Mouse (Mus musculus): ENCODE data around the gene Ccnq. TPM values are rescaled to one million over a fixed set of nuclear protein-coding genes. Genes with fewer than 3 reads are reported as not detected.

The Ccnq gene
- polyA plus RNA-seq (2015; fragmentation: Nextera tagmentation; extraction: Ambion mirVana) = 41.0 and 45.2 TPM in 2 replicates

- Histone ChIP-seq H3K9ac (peak within 1 kb of the TSS; percentile 76), H3K27me3 (no peaks in the 10 kb centered on the region), H3K36me3 (peaks cover 11% of the 10 kb centered on the region), H3K4me2 (replicated peaks) (peak within 1 kb of the TSS; percentile 90), H3K4me1 (peaks cover 6% of the 10 kb centered on the region), H3K9me3 (no peaks in the 10 kb centered on the region), H3K4me3 (peak within 1 kb of the TSS; percentile 70), H3K27ac (peak within 1 kb of the TSS; percentile 80)
- WGBS = 10% methylated on average over 59 of the region's 59 CpGs
- peak; percentile 90 for ATAC-seq (ENCODE audit: low FRiP score, low read depth)
These were observed at the start of gene Ccnq for GRCm38 (mm10) chr11:78750885-78751842. TSS of gene Ccnq (minus strand) at chr11:78751729.

GRCm38 (mm10) chr11:78801094-78801493, 49.6 kb upstream of the Ccnq start:
- no peak overlapping the region for H3K4me3 ChIP-seq
- no peaks in the 10 kb centered on the region for H3K9me3 ChIP-seq
- no peaks in the 10 kb centered on the region; the same call in 1 of the 2 replicates for H3K27me3 ChIP-seq
- no peaks in the 10 kb centered on the region for H3K36me3 ChIP-seq
- no peak overlapping the region for H3K4me2 ChIP-seq (replicated peaks)
- H3K4me1 ChIP-seq = peaks cover 11% of the 10 kb centered on the region; the same call in 1 of the 2 replicates
- no peak for ATAC-seq (ENCODE audit: low FRiP score, low read depth)
- H3K9ac ChIP-seq = no peak overlapping the region
- WGBS = 86% methylated on average over 4 of the region's 4 CpGs
- no peak overlapping the region for H3K27ac ChIP-seq

- 66% methylated on average over 10 of the region's 10 CpGs for WGBS
- no peak for ATAC-seq (ENCODE audit: low FRiP score, low read depth)
- Histone ChIP-seq H3K4me1 (peaks cover 25% of the 10 kb centered on the region), H3K9ac (no peak overlapping the region), H3K27me3 (no peaks in the 10 kb centered on the region), H3K4me3 (no peak overlapping the region), H3K36me3 (no peaks in the 10 kb centered on the region), H3K4me2 (replicated peaks) (no peak overlapping the region), H3K9me3 (no peaks in the 10 kb centered on the region), H3K27ac (no peak overlapping the region)
These were observed 44.7 kb upstream of the Ccnq start for GRCm38 (mm10) chr11:78796072-78796729.

GRCm38 (mm10) chr11:78793116-78793515, 41.6 kb upstream of the Ccnq start:
- peaks cover 26% of the 10 kb centered on the region for H3K4me1 ChIP-seq
- 68% methylated on average over 11 of the region's 11 CpGs for WGBS
- no peaks in the 10 kb centered on the region for H3K36me3 ChIP-seq
- H3K27me3 ChIP-seq = no peaks in the 10 kb centered on the region
- no peak overlapping the region for H3K27ac ChIP-seq
- no peaks in the 10 kb centered on the region for H3K9me3 ChIP-seq
- H3K9ac ChIP-seq = no peak overlapping the region
- no peak overlapping the region for H3K4me3 ChIP-seq
- ATAC-seq (ENCODE audit: low FRiP score, low read depth) = no peak
- no peak overlapping the region for H3K4me2 ChIP-seq (replicated peaks)

GRCm38 (mm10) chr11:78792465-78792864, 40.9 kb upstream of the Ccnq start:
- Histone ChIP-seq H3K4me1 (peaks cover 24% of the 10 kb centered on the region), H3K4me2 (replicated peaks) (peak overlapping the region; percentile 34), H3K9ac (no peak overlapping the region), H3K36me3 (no peaks in the 10 kb centered on the region), H3K4me3 (no peak overlapping the region), H3K27ac (no peak overlapping the region), H3K27me3 (no peaks in the 10 kb centered on the region), H3K9me3 (no peaks in the 10 kb centered on the region)
- WGBS = 38% methylated on average over 11 of the region's 11 CpGs
- no peak for ATAC-seq (ENCODE audit: low FRiP score, low read depth)

GRCm38 (mm10) chr11:78792055-78792454, 40.5 kb upstream of the Ccnq start:
- peak overlapping the region; percentile 48; the same call in 1 of the 2 replicates for H3K27ac ChIP-seq
- H3K4me2 ChIP-seq (replicated peaks) = peak overlapping the region; percentile 34; the same call in 1 of the 2 replicates
- no peak for ATAC-seq (ENCODE audit: low FRiP score, low read depth)

GRCm38 (mm10) chr11:78791582-78791981, 40.1 kb upstream of the Ccnq start:
- H3K27ac ChIP-seq = peak overlapping the region; percentile 48; the same call in 1 of the 2 replicates

More at GRCm38 (mm10) chr11:78792055-78792454, 40.5 kb upstream of the Ccnq start:
- peaks cover 24% of the 10 kb centered on the region for H3K4me1 ChIP-seq
- no peaks in the 10 kb centered on the region for H3K36me3 ChIP-seq
- no peaks in the 10 kb centered on the region for H3K9me3 ChIP-seq
- H3K9ac ChIP-seq = no peak overlapping the region
- no peak overlapping the region for H3K4me3 ChIP-seq
- 49% methylated on average over 5 of the region's 5 CpGs for WGBS
- no peaks in the 10 kb centered on the region for H3K27me3 ChIP-seq

GRCm38 (mm10) chr11:78789370-78790060, 38.0 kb upstream of the Ccnq start:
- no peak overlapping the region for H3K27ac ChIP-seq
- H3K27me3 ChIP-seq = no peaks in the 10 kb centered on the region
- H3K4me1 ChIP-seq = peaks cover 24% of the 10 kb centered on the region
- WGBS = 83% methylated on average over 11 of the region's 11 CpGs
- H3K4me3 ChIP-seq = no peak overlapping the region
- ATAC-seq (ENCODE audit: low FRiP score, low read depth) = no peak
- no peaks in the 10 kb centered on the region for H3K9me3 ChIP-seq
- no peak overlapping the region for H3K9ac ChIP-seq
- H3K36me3 ChIP-seq = no peaks in the 10 kb centered on the region
- no peak overlapping the region for H3K4me2 ChIP-seq (replicated peaks)

More at GRCm38 (mm10) chr11:78791582-78791981, 40.1 kb upstream of the Ccnq start:
- ATAC-seq (ENCODE audit: low FRiP score, low read depth) = no peak
- Histone ChIP-seq H3K36me3 (no peaks in the 10 kb centered on the region), H3K4me2 (replicated peaks) (peak overlapping the region; percentile 3; the same call in 1 of the 2 replicates), H3K4me1 (peaks cover 24% of the 10 kb centered on the region), H3K9ac (no peak overlapping the region), H3K9me3 (no peaks in the 10 kb centered on the region), H3K27me3 (no peaks in the 10 kb centered on the region), H3K4me3 (no peak overlapping the region)
- WGBS = 20% methylated on average over 4 of the region's 4 CpGs

GRCm38 (mm10) chr11:78786013-78786431, 34.5 kb upstream of the Ccnq start:
- no peaks in the 10 kb centered on the region for H3K27me3 ChIP-seq
- no peak overlapping the region for H3K9ac ChIP-seq
- no peak overlapping the region for H3K27ac ChIP-seq
- H3K4me3 ChIP-seq = no peak overlapping the region
- 43% methylated on average over 7 of the region's 7 CpGs for WGBS
- no peaks in the 10 kb centered on the region for H3K36me3 ChIP-seq
- no peaks in the 10 kb centered on the region for H3K9me3 ChIP-seq
- no peak for ATAC-seq (ENCODE audit: low FRiP score, low read depth)
- H3K4me1 ChIP-seq = peaks cover 2% of the 10 kb centered on the region; the same call in 1 of the 2 replicates
- no peak overlapping the region for H3K4me2 ChIP-seq (replicated peaks)

GRCm38 (mm10) chr11:78782791-78783347, 31.3 kb upstream of the Ccnq start:
- no peak overlapping the region for H3K4me2 ChIP-seq (replicated peaks)
- WGBS = 64% methylated on average over 9 of the region's 9 CpGs
- no peaks in the 10 kb centered on the region for H3K9me3 ChIP-seq
- H3K9ac ChIP-seq = no peak overlapping the region
- H3K36me3 ChIP-seq = no peaks in the 10 kb centered on the region
- ATAC-seq (ENCODE audit: low FRiP score, low read depth) = no peak
- no peak overlapping the region for H3K4me3 ChIP-seq
- H3K4me1 ChIP-seq = no peaks in the 10 kb centered on the region; the same call in 1 of the 2 replicates
- H3K27ac ChIP-seq = no peak overlapping the region
- H3K27me3 ChIP-seq = no peaks in the 10 kb centered on the region

- Histone ChIP-seq H3K9ac (no peak overlapping the region), H3K4me3 (no peak overlapping the region), H3K27ac (no peak overlapping the region), H3K4me1 (no peaks in the 10 kb centered on the region; the same call in 1 of the 2 replicates), H3K27me3 (no peaks in the 10 kb centered on the region), H3K9me3 (no peaks in the 10 kb centered on the region), H3K36me3 (no peaks in the 10 kb centered on the region), H3K4me2 (replicated peaks) (no peak overlapping the region)
- ATAC-seq (ENCODE audit: low FRiP score, low read depth) = no peak
- 75% methylated on average over 5 of the region's 5 CpGs for WGBS
These were observed 30.8 kb upstream of the Ccnq start for GRCm38 (mm10) chr11:78782326-78782725.
